Mouse (Mus musculus): ENCODE measurements around the gene Rac3.

GRCm38 (mm10) chr11:120747974-120748373 is 26.7 kb downstream of the Rac3 start:
- TF ChIP-seq POLR2A (IDR thresholded peaks at IDR 0.05; ENCODE audit: extremely low read depth, insufficient read depth, low read length) (no peak), CTCF (IDR thresholded peaks at IDR 0.05; ENCODE audit: extremely low read depth, insufficient read depth, low read length) (no peak)

All from cortical plate, adult 2 months (tissue).